Mouse (Mus musculus): ENCODE results near the gene Sos2.

DNA sequence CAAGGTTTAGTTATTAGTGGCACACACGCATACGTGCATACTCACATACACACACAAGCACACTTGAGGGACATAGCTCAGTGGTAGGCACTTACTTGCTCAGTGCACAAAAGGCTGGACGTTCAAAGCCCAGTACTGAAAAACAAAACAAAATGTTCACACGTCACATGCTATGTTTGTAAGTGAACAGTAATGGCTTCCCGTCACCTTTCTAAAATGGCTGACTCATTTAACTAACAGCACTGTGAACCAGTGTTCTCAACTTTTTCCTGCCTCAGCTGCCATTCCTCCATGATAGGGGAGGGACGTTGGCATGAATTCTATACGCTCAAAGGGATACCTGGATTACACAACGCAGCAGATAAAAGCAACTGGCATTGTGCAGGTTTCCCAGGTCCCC, 108.4 kb downstream of the Sos2 start:
- TF ChIP-seq CTCF (IDR thresholded peaks at IDR 0.05 in 2 of 3, conservative IDR thresholded peaks at IDR 0.05 in 1 of 3; ENCODE audit: control insufficient read depth in 1 of 3, insufficient read depth in 1 of 3, low read depth in 2 of 3, low read length in 3 of 3, poor library complexity in 1 of 3, severe bottlenecking in 1 of 3) (no peak), CHD1 (IDR thresholded peaks at IDR 0.05; ENCODE audit: low read depth, low read length) (no peak), ETS1 (IDR thresholded peaks at IDR 0.05; ENCODE audit: low read depth, low read length) (no peak), E2F4 (IDR thresholded peaks at IDR 0.05; ENCODE audit: borderline replicate concordance, low read depth, low read length) (no peak), MXI1 (IDR thresholded peaks at IDR 0.05; ENCODE audit: low read depth, low read length) (no peak), CHD2 (IDR thresholded peaks at IDR 0.05; ENCODE audit: low read length) (no peak), NRF1 (IDR thresholded peaks at IDR 0.05; ENCODE audit: insufficient read depth, low read depth, low read length, poor library complexity, severe bottlenecking) (no peak), POLR2A (IDR thresholded peaks at IDR 0.05; ENCODE audit: control insufficient read depth in 1 of 2, insufficient read depth in 1 of 2, low read depth in 1 of 2, low read length in 2 of 2, poor library complexity in 1 of 2) (no peak), EP300 (IDR thresholded peaks at IDR 0.05; ENCODE audit: low read depth in 1 of 2, low read length in 2 of 2) (no peak), POLR2AphosphoS2 (IDR thresholded peaks at IDR 0.05; ENCODE audit: low read length) (no peak), MAX (IDR thresholded peaks at IDR 0.05; ENCODE audit: low read length) (no peak)
